ENCODE assay signal across 24 mouse cellular contexts in the genomic region with DNA sequence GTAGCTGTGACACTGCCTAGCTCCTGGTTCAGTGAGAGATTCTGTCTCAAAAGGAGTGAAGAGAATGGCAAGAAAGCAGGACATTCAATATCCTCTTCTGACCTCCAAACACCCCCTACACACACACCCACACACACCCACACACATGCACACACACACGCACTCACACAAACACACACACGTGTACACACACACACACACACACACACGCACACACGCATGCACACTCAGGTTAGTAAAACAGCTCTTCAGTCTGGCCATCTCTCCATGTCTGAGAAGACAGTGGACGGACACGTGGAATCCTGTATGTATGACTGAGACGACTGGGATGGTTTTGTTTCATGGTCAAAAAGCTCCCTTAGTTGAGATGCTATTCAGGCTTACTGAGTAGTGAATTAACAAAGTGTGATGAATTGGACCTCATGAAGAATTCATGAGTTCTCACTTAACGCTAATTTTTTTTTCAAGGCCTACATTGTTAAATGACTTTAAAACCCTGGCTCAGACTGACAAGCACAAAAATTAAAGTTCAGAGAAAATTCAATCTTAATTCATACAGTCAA.
A peak's percentile ranks its signal among the peaks of the same experiment; 100 is the strongest.
DNase-seq lines count a peak whose midpoint lies in the region; ATAC-seq lines count a peak whose summit lies in the region.
"Had no signal": no experiment of that assay in that cellular context is flagged by ENCODE, and none has a peak within 500 bp of the region (broad histone marks: within the 10 kb centered on the region; RNA-seq: fewer than 3 reads in every experiment).

No protein-coding gene starts in this region.

- H3K9me3 ChIP-seq in forebrain, embryonic 13.5 days (replicated peaks): 0 out of 2 replicates have a peak, but pooled peaks cover 5% of the 10 kb centered on the region
- H3K9me3 ChIP-seq in forebrain, embryonic 11.5 days (ENCODE audit: control insufficient read depth, low read length): peaks cover 3% of the 10 kb centered on the region; the same call in 1 of the 2 replicates
- H3K9me3 ChIP-seq in midbrain, embryonic 10.5 days (replicated peaks): no peaks in the 10 kb centered on the region
- no peaks in the 10 kb centered on the region for H3K9me3 ChIP-seq in midbrain, embryonic 15.5 days
- no peaks in the 10 kb centered on the region for H3K9me3 ChIP-seq in midbrain, embryonic 11.5 days (ENCODE audit: control insufficient read depth, low read length)
- peaks cover 5% of the 10 kb centered on the region; the same call in 1 of the 2 replicates for H3K9me3 ChIP-seq in neural tube, embryonic 12.5 days
- H3K9me3 ChIP-seq: G1E; limb, embryonic 12.5 days; liver, embryonic 13.5 days; lung, embryonic 15.5 days had no signal

- H3K9ac ChIP-seq in forebrain, embryonic 13.5 days: no peak overlapping the region
- H3K9ac ChIP-seq in forebrain, embryonic 11.5 days (ENCODE audit: low read length): no peak overlapping the region
- no peak overlapping the region for H3K9ac ChIP-seq in midbrain, embryonic 15.5 days
- H3K9ac ChIP-seq in midbrain, embryonic 11.5 days (ENCODE audit: low read length): no peak overlapping the region
- H3K9ac ChIP-seq in neural tube, embryonic 12.5 days: no peak overlapping the region
- H3K9ac ChIP-seq: limb, embryonic 12.5 days; liver, embryonic 13.5 days; lung, embryonic 15.5 days had no signal

- intact Hi-C loops in heart, postnatal 25 days (cut with DNase I): loop anchor here (10.0 kb wide), 1 partner anchor 111 kb away; no protein-coding TSS in a partner anchor

- DNase-seq in forebrain, embryonic 11.5 days (ENCODE audit: low spot score): no peak
- no peak for DNase-seq in midbrain, embryonic 10.5 days (ENCODE audit: low spot score)
- DNase-seq in midbrain, embryonic 11.5 days (ENCODE audit: low spot score, missing footprints): peak; percentile 85
- DNase-seq in heart, postnatal 25 days (ENCODE audit: low spot score): no peak
- no peak for DNase-seq in cerebellum, adult 11 months
- DNase-seq: adrenal gland, postnatal 10 days; cerebellum, adult 18-20 months; cerebellum, postnatal 36 days; gastrocnemius, postnatal 10 days; heart, adult 18-20 months; kidney, postnatal 4 days; liver, embryonic 13.5 days; right cerebral cortex, postnatal 14 days; spleen, adult 18-20 months; thymus, adult 18-20 months had no signal

- peaks cover 17% of the 10 kb centered on the region for H3K36me3 ChIP-seq in forebrain, embryonic 13.5 days (ENCODE audit: poor library complexity, severe bottlenecking)
- H3K36me3 ChIP-seq in forebrain, embryonic 11.5 days (ENCODE audit: control insufficient read depth, insufficient read depth, low read length): no peaks in the 10 kb centered on the region
- peaks cover 34% of the 10 kb centered on the region for H3K36me3 ChIP-seq in midbrain, embryonic 10.5 days
- no peaks in the 10 kb centered on the region for H3K36me3 ChIP-seq in midbrain, embryonic 15.5 days (replicated peaks)
- H3K36me3 ChIP-seq in midbrain, embryonic 11.5 days (ENCODE audit: control insufficient read depth, insufficient read depth, low read length): peaks cover 2% of the 10 kb centered on the region; the same call in 1 of the 2 replicates
- H3K36me3 ChIP-seq in neural tube, embryonic 12.5 days: peaks cover 6% of the 10 kb centered on the region; the same call in 1 of the 2 replicates
- H3K36me3 ChIP-seq: lung, embryonic 15.5 days had no signal

- peak overlapping the region; percentile 48; the same call in 1 of the 2 replicates for H3K27ac ChIP-seq in forebrain, embryonic 13.5 days
- no peak overlapping the region; the same call in 1 of the 2 replicates for H3K27ac ChIP-seq in forebrain, embryonic 11.5 days (ENCODE audit: low read depth, low read length)
- H3K27ac ChIP-seq in midbrain, embryonic 10.5 days (replicated peaks): peak overlapping the region; percentile 75
- H3K27ac ChIP-seq in midbrain, embryonic 15.5 days: no peak overlapping the region
- H3K27ac ChIP-seq in midbrain, embryonic 11.5 days (ENCODE audit: low read depth, low read length): no peak overlapping the region
- H3K27ac ChIP-seq in neural tube, embryonic 12.5 days: no peak overlapping the region
- H3K27ac ChIP-seq: embryonic facial prominence, embryonic 10.5 days; limb, embryonic 12.5 days; liver, embryonic 13.5 days; lung, embryonic 15.5 days had no signal

- ATAC-seq in forebrain, embryonic 13.5 days: peak; percentile 28; the same call in 1 of the 2 replicates
- ATAC-seq in forebrain, embryonic 11.5 days (replicated peaks; ENCODE audit: low FRiP score): no peak
- ATAC-seq in midbrain, embryonic 15.5 days (replicated peaks): no peak
- peak; percentile 69 for ATAC-seq in midbrain, embryonic 11.5 days (ENCODE audit: low FRiP score)
- 0 out of 2 replicates have a peak, but pooled peaks have one; percentile 25 for ATAC-seq in neural tube, embryonic 12.5 days (ENCODE audit: low FRiP score, low read depth)
- ATAC-seq: activated CD4-positive, CD25-positive, alpha-beta regulatory T cell, adult 4 months; intestine, embryonic 16.5 days had no signal

- WGBS in forebrain, embryonic 13.5 days: 45% methylated on average over 8 of the region's 8 CpGs
- 58% methylated on average over 8 of the region's 8 CpGs for WGBS in forebrain, embryonic 11.5 days
- 64% methylated on average over 8 of the region's 8 CpGs for WGBS in midbrain, embryonic 10.5 days
- WGBS in midbrain, embryonic 15.5 days: 34% methylated on average over 8 of the region's 8 CpGs
- WGBS in midbrain, embryonic 11.5 days: 43% methylated on average over 8 of the region's 8 CpGs
- 46% methylated on average over 8 of the region's 8 CpGs for WGBS in neural tube, embryonic 12.5 days

- peaks cover 34% of the 10 kb centered on the region for H3K4me1 ChIP-seq in forebrain, embryonic 13.5 days
- H3K4me1 ChIP-seq in forebrain, embryonic 11.5 days (replicated peaks; ENCODE audit: control insufficient read depth, insufficient read depth, low read length): no peaks in the 10 kb centered on the region; the same call in 1 of the 2 replicates
- peaks cover 44% of the 10 kb centered on the region for H3K4me1 ChIP-seq in midbrain, embryonic 10.5 days
- peaks cover 22% of the 10 kb centered on the region for H3K4me1 ChIP-seq in midbrain, embryonic 15.5 days
- H3K4me1 ChIP-seq in midbrain, embryonic 11.5 days (ENCODE audit: control insufficient read depth, insufficient read depth, low read length): peaks cover 14% of the 10 kb centered on the region
- H3K4me1 ChIP-seq in neural tube, embryonic 12.5 days: peaks cover 15% of the 10 kb centered on the region; the same call in 1 of the 2 replicates
- H3K4me1 ChIP-seq: limb, embryonic 12.5 days; liver, embryonic 13.5 days; lung, embryonic 15.5 days had no signal

- no peak overlapping the region for H3K4me3 ChIP-seq in forebrain, embryonic 13.5 days
- H3K4me3 ChIP-seq in forebrain, embryonic 11.5 days (ENCODE audit: low read depth, low read length): no peak overlapping the region
- H3K4me3 ChIP-seq in midbrain, embryonic 10.5 days: no peak overlapping the region
- no peak overlapping the region for H3K4me3 ChIP-seq in midbrain, embryonic 15.5 days
- H3K4me3 ChIP-seq in midbrain, embryonic 11.5 days (ENCODE audit: low read depth, low read length): no peak overlapping the region
- no peak overlapping the region for H3K4me3 ChIP-seq in neural tube, embryonic 12.5 days
- H3K4me3 ChIP-seq: embryonic facial prominence, embryonic 10.5 days; limb, embryonic 12.5 days; liver, embryonic 13.5 days; lung, embryonic 15.5 days had no signal

- no peak overlapping the region for H3K4me2 ChIP-seq in forebrain, embryonic 13.5 days
- no peak overlapping the region for H3K4me2 ChIP-seq in forebrain, embryonic 11.5 days (ENCODE audit: low read depth, low read length, severe bottlenecking)
- H3K4me2 ChIP-seq in midbrain, embryonic 15.5 days: no peak overlapping the region
- no peak overlapping the region for H3K4me2 ChIP-seq in midbrain, embryonic 11.5 days
- H3K4me2 ChIP-seq in neural tube, embryonic 12.5 days (replicated peaks): no peak overlapping the region
- H3K4me2 ChIP-seq: limb, embryonic 12.5 days; liver, embryonic 13.5 days; lung, embryonic 15.5 days had no signal

- H3K27me3 ChIP-seq in forebrain, embryonic 13.5 days: no peaks in the 10 kb centered on the region
- peaks cover 3% of the 10 kb centered on the region; the same call in 1 of the 2 replicates for H3K27me3 ChIP-seq in forebrain, embryonic 11.5 days (ENCODE audit: control insufficient read depth, insufficient read depth, low read length)
- H3K27me3 ChIP-seq in midbrain, embryonic 10.5 days (ENCODE audit: low read depth, poor library complexity, severe bottlenecking): peaks cover 8% of the 10 kb centered on the region; the same call in 1 of the 2 replicates
- no peaks in the 10 kb centered on the region; the same call in 1 of the 2 replicates for H3K27me3 ChIP-seq in midbrain, embryonic 15.5 days (replicated peaks)
- H3K27me3 ChIP-seq in midbrain, embryonic 11.5 days (ENCODE audit: control insufficient read depth, insufficient read depth, low read length): no peaks in the 10 kb centered on the region; the same call in 1 of the 2 replicates
- no peaks in the 10 kb centered on the region for H3K27me3 ChIP-seq in neural tube, embryonic 12.5 days (replicated peaks)
- H3K27me3 ChIP-seq: limb, embryonic 12.5 days; liver, embryonic 13.5 days; lung, embryonic 15.5 days had no signal

Comparison
In these comparisons a context has a peak if more than half of its experiments do, and no peak if none do; other contexts are left out.
1. ATAC-seq: peak in forebrain, embryonic 13.5 days (single experiment), midbrain, embryonic 11.5 days (single experiment) and neural tube, embryonic 12.5 days (single experiment); none in forebrain, embryonic 11.5 days (single experiment) and midbrain, embryonic 15.5 days (single experiment).
2. H3K27ac ChIP-seq: peak in forebrain, embryonic 13.5 days (single experiment) and midbrain, embryonic 10.5 days (single experiment); none in forebrain, embryonic 11.5 days (single experiment), midbrain, embryonic 15.5 days (single experiment), midbrain, embryonic 11.5 days (single experiment) and neural tube, embryonic 12.5 days (single experiment).